Mouse (Mus musculus) neural tube, embryonic 15.5 days (tissue): Measurements from ENCODE around the gene Usp32. TPM values are rescaled to one million over a fixed set of nuclear protein-coding genes. Genes with fewer than 3 reads are reported as not detected.

Source experiments
- ATAC-seq: fragments of 200-750 bp; cut with Nextera tagmentation; 2 replicates; pipeline ENCODE4 v1.8.0; 2017; ENCODE audit warnings: mild to moderate bottlenecking, moderate TSS enrichment, moderate library complexity; ENCODE audit not compliant: low FRiP score
- H3K27ac ChIP-seq: fragments of 300-500 bp; sonication (generic); replicated peaks from 2 replicates; pipeline ENCODE4 v1.5.1; 2015; ENCODE audit warnings: mild to moderate bottlenecking, inconsistent platforms
- H3K27me3 ChIP-seq: fragments of 300-500 bp; sonication (generic); replicated peaks from 2 replicates; pipeline ENCODE4 v1.6.1; 2015; ENCODE audit warnings: inconsistent platforms
- H3K36me3 ChIP-seq: fragments of 300-500 bp; sonication (generic); 2 replicates; pipeline ENCODE4 v1.6.1; 2015; ENCODE audit warnings: inconsistent platforms
- H3K4me1 ChIP-seq: fragments of 300-500 bp; sonication (generic); 2 replicates; pipeline ENCODE4 v1.6.1; 2015; ENCODE audit warnings: inconsistent platforms
- H3K4me2 ChIP-seq: fragments of 300-500 bp; sonication (generic); 2 replicates; pipeline ENCODE4 v1.6.1; 2015; ENCODE audit warnings: inconsistent platforms, mild to moderate bottlenecking, moderate library complexity
- H3K4me3 ChIP-seq: fragments of 300-500 bp; sonication (generic); replicated peaks from 2 replicates; pipeline ENCODE4 v1.5.1; 2015; ENCODE audit warnings: mild to moderate bottlenecking, inconsistent platforms
- H3K9ac ChIP-seq: fragments of 300-500 bp; sonication (generic); replicated peaks from 2 replicates; pipeline ENCODE4 v1.6.1; 2015; ENCODE audit warnings: mild to moderate bottlenecking, inconsistent platforms
- H3K9me3 ChIP-seq: fragments of 300-500 bp; sonication (generic); replicated peaks from 2 replicates; pipeline ENCODE4 v1.6.1; 2016; ENCODE audit warnings: inconsistent platforms
- whole genome bisulfite sequencing: fragments of 180-500 bp; shearing (Covaris S2); methylation state at CpG from one replicate; pipeline ENCODE4 v1.1.7; 2015; ENCODE audit warnings: mixed read lengths; 5-methylcytosine and 5-hydroxymethylcytosine counted together
- polyA plus RNA-seq: library from polyadenylated mRNA; unstranded; fragments of >200 nt; fragmentation: Nextera tagmentation; extraction: Ambion mirVana; gene quantifications from 2 replicates; pipeline ENCODE4 v1.2.1, GENCODE M21; 2015

The Usp32 gene
- polyA plus RNA-seq, 1 experiment from 2014 or later, result 10.6 TPM

DNA sequence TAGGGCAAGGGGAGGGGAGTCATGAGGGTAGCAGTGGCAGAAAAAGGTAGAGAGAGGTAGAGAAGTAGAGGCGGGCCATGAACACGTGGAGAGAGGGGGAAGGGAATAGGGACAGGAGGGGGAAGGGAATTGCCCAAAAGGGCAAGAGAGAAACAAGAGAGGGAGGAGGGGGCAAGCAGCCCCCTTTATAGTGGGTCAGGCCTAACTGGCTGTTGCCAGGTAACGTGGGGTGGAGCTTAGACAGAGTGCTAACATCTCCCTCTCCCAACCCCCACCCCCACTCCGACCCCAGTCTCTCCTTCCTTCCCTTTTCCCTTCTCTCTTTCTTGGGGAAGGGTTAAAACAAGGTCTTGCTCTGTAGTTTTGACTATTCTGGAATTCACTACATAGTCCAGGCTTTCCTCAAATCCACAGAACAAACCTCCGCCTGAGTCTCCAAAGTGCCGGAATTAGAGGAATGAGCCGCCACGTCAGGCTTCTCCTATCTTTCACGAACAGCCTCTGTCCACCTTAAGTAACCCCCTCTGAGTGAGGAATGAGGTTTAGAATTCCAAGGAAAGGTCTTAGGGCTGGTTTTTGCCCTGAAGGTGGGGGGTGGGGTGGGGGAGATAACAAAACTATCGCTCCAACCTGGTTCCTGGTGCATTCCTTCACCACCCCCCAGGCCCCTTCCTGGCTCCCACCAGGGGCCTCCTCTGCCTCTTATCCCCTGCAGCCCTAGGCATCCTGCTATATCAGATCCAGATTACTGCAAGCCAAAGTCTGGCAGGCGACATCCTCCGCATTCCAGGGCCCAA is 195.1 kb downstream of the Usp32 start:
- WGBS, result 12% methylated on average over 12 of the region's 12 CpGs
- Histone ChIP-seq H3K27me3 (0 out of 2 replicates have a peak, but pooled peaks cover 13% of the 10 kb centered on the region), H3K27ac (no peak overlapping the region), H3K4me2 (no peak overlapping the region), H3K9me3 (no peaks in the 10 kb centered on the region), H3K36me3 (no peaks in the 10 kb centered on the region), H3K4me1 (peaks cover 19% of the 10 kb centered on the region), H3K9ac (no peak overlapping the region), H3K4me3 (no peak overlapping the region)
- ATAC-seq, result no peak

DNA sequence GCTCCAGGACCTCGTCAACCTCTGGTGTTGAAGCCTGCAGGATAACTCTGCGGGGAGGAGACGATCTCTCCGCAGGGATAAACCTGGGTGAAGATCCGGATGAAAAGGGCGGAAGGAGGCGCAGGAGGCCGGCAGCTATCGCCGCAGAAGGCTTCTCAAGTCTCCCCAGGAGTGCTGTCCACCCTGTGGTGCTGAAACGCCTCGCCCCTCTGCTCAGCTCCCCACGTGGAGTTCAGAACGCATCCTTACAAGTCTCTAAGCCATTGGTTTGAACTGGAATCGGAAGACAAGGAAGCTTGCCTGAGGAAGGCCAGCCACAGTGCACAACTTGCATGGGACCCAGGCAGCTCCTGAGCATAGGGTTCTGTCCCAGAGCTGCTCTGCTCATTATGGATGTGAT is 196.0 kb downstream of the Usp32 start:
- Histone ChIP-seq H3K36me3 (no peaks in the 10 kb centered on the region), H3K9me3 (no peaks in the 10 kb centered on the region), H3K4me3 (no peak overlapping the region), H3K4me2 (peak overlapping the region; percentile 38), H3K9ac (no peak overlapping the region), H3K27ac (no peak overlapping the region), H3K27me3 (0 out of 2 replicates have a peak, but pooled peaks cover 13% of the 10 kb centered on the region), H3K4me1 (peaks cover 19% of the 10 kb centered on the region)
- 1% methylated on average over 15 of the region's 15 CpGs for WGBS
- ATAC-seq, result no peak

DNA sequence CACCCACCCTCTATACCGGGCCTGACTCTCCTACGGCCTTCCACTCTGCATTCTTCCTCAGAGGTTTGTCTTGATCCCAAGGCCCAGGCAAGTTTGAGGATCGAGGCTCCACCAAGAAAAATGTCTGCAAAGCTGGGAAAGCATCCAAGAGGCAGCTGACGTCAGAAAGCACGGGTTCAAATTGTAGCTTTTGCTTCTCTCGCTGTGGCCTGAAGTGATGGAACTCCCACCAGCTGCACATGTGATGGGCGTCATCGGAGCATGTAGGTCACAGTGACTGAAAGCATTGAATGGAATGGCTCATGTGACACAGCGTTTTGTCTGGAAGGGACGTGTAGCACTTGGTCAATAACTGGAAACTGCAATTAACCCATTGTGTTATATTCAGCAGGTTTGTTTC is 199.8 kb downstream of the Usp32 start:
- no peak for ATAC-seq
- H3K9ac ChIP-seq, result no peak overlapping the region
- 75% methylated on average over 10 of the region's 10 CpGs for WGBS
- peaks cover 16% of the 10 kb centered on the region for H3K4me1 ChIP-seq
- H3K36me3 ChIP-seq, result no peaks in the 10 kb centered on the region
- H3K4me3 ChIP-seq, result no peak overlapping the region
- H3K9me3 ChIP-seq, result no peaks in the 10 kb centered on the region
- 0 out of 2 replicates have a peak, but pooled peaks cover 5% of the 10 kb centered on the region for H3K27me3 ChIP-seq
- H3K4me2 ChIP-seq, result no peak overlapping the region
- H3K27ac ChIP-seq, result no peak overlapping the region

DNA sequence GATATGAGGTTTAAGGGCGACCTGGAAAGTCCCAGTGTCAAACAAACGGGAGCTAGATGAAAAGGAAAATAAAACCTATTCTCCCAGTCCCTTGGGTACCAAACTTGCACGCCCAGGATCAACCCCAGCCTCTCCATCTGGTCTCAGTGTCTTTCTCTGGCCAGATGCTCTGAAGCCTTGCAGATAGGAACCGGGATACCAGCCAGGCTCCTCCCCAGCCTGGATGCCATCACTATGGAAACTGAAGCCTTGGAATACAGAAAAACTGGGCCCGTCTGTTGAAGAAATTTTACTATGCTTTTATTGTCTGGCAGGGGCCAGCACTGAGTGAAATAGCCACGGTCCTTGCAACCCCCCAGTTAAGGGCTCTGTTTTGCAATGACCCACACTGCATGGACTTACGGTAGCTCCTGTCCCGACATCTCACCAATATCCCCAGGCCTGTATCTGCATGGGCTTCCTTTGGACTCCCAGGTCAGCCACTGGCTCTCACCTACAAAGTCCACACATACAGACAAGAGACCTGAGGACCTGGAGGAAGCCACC is 200.4 kb downstream of the Usp32 start:
- no peaks in the 10 kb centered on the region for H3K36me3 ChIP-seq
- no peak overlapping the region for H3K9ac ChIP-seq
- WGBS, result 44% methylated on average over 8 of the region's 8 CpGs
- no peak overlapping the region for H3K4me3 ChIP-seq
- 0 out of 2 replicates have a peak, but pooled peaks cover 5% of the 10 kb centered on the region for H3K27me3 ChIP-seq
- H3K4me1 ChIP-seq, result peaks cover 13% of the 10 kb centered on the region
- no peak for ATAC-seq
- no peaks in the 10 kb centered on the region for H3K9me3 ChIP-seq
- no peak overlapping the region for H3K4me2 ChIP-seq
- H3K27ac ChIP-seq, result no peak overlapping the region

Other genes with a start within 250 kb of the Usp32 start
- 70.7 and 81.3 TPM in 2 replicates for gene Znhit3, start 223.8 kb downstream of the Usp32 start, polyA plus RNA-seq
- gene Car4, start 182.4 kb downstream of the Usp32 start, polyA plus RNA-seq, result 5.1 and 5.5 TPM in 2 replicates
- gene 1700125H20Rik, start 30.2 kb upstream of the Usp32 start, polyA plus RNA-seq, result 0.47 and 0.93 TPM in 2 replicates
- gene Appbp2, start 95.0 kb upstream of the Usp32 start, polyA plus RNA-seq, result 46.7 and 47.0 TPM in 2 replicates
- 16.0 and 16.5 TPM in 2 replicates for gene Ppm1d, start 171.1 kb upstream of the Usp32 start, polyA plus RNA-seq
- gene Bcas3, start 213.0 kb upstream of the Usp32 start, polyA plus RNA-seq, result 30.0 and 31.6 TPM in 2 replicates